Mouse (Mus musculus): ENCODE measurements around the gene Syne2. TPM values are rescaled to one million over a fixed set of nuclear protein-coding genes. Genes with fewer than 3 reads are reported as not detected.

Syne2 gene
- polyA plus RNA-seq, 1 experiment from 2014 or later: 46.2 TPM

- Histone ChIP-seq H3K4me1 (replicated peaks) (peaks cover 17% of the 10 kb centered on the region), H3K4me2 (peak overlapping the region; percentile 68), H3K4me3 (peak overlapping the region; percentile 78), H3K27ac (replicated peaks) (no peak overlapping the region), H3K9ac (peak overlapping the region; percentile 73), H3K27me3 (no peaks in the 10 kb centered on the region), H3K36me3 (no peaks in the 10 kb centered on the region), H3K9me3 (no peaks in the 10 kb centered on the region)
- WGBS: 14% methylated on average over 23 of the region's 25 CpGs
- ATAC-seq (ENCODE audit: low FRiP score, low read depth): no peak
Observed at GRCm38 (mm10) chr12:75816981-75817856, 715 bp upstream of the Syne2 start.

GRCm38 (mm10) chr12:75818453-75819434, 810 bp downstream of the Syne2 start:
- Histone ChIP-seq H3K4me1 (replicated peaks) (peaks cover 17% of the 10 kb centered on the region), H3K9ac (peak overlapping the region; percentile 73), H3K36me3 (no peaks in the 10 kb centered on the region), H3K4me3 (peak overlapping the region; percentile 78), H3K27ac (replicated peaks) (peak overlapping the region; percentile 49), H3K9me3 (no peaks in the 10 kb centered on the region), H3K27me3 (no peaks in the 10 kb centered on the region), H3K4me2 (peak overlapping the region; percentile 68)
- under 1% methylated on average over 71 of the region's 93 CpGs for WGBS
- peak; percentile 83 for ATAC-seq (ENCODE audit: low FRiP score, low read depth)

- ATAC-seq (ENCODE audit: low FRiP score, low read depth): no peak
- H3K27ac ChIP-seq (replicated peaks): no peak overlapping the region
- H3K4me1 ChIP-seq (replicated peaks): peaks cover 17% of the 10 kb centered on the region
- H3K9me3 ChIP-seq: no peaks in the 10 kb centered on the region
- peak overlapping the region; percentile 78 for H3K4me3 ChIP-seq
- no peaks in the 10 kb centered on the region for H3K27me3 ChIP-seq
- H3K36me3 ChIP-seq: no peaks in the 10 kb centered on the region
- H3K4me2 ChIP-seq: peak overlapping the region; percentile 68
- 13% methylated on average over 11 of the region's 11 CpGs for WGBS
- H3K9ac ChIP-seq: no peak overlapping the region; the same call in 1 of the 2 replicates
Observed at GRCm38 (mm10) chr12:75819481-75819880, 1.5 kb downstream of the Syne2 start.

GRCm38 (mm10) chr12:75820216-75820615, 2.3 kb downstream of the Syne2 start:
- no peaks in the 10 kb centered on the region for H3K36me3 ChIP-seq
- H3K4me1 ChIP-seq (replicated peaks): peaks cover 17% of the 10 kb centered on the region
- no peaks in the 10 kb centered on the region for H3K9me3 ChIP-seq
- H3K27ac ChIP-seq (replicated peaks): no peak overlapping the region
- no peak overlapping the region for H3K9ac ChIP-seq
- no peak for ATAC-seq (ENCODE audit: low FRiP score, low read depth)
- 78% methylated on average over 7 of the region's 7 CpGs for WGBS
- no peaks in the 10 kb centered on the region for H3K27me3 ChIP-seq
- no peak overlapping the region for H3K4me2 ChIP-seq
- no peak overlapping the region for H3K4me3 ChIP-seq

DNA sequence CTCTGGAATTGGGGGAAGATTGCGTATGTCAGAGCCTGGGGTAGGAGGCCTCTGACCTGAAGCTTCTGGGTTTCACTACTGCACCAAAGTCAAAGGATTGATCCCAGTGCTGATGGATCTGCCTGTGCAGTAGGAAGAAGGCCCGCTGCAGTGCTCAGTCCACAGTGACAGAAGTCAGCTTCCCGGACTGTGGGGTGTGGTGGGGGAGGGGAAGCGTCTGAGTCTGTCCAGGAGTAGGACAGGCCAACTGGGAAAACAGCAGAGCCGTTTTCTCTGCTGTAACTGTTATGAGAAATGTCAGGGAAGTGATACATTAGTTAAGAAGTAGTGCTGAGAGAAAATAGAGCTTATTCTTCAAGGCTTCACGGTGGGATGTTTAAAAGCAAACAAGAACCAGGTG, 4.2 kb downstream of the Syne2 start:
- no peaks in the 10 kb centered on the region for H3K27me3 ChIP-seq
- 49% methylated on average over 6 of the region's 6 CpGs for WGBS
- no peaks in the 10 kb centered on the region for H3K36me3 ChIP-seq
- no peaks in the 10 kb centered on the region for H3K9me3 ChIP-seq
- no peak overlapping the region for H3K4me3 ChIP-seq
- no peak for ATAC-seq (ENCODE audit: low FRiP score, low read depth)
- no peak overlapping the region for H3K9ac ChIP-seq
- peaks cover 15% of the 10 kb centered on the region for H3K4me1 ChIP-seq (replicated peaks)
- H3K4me2 ChIP-seq: no peak overlapping the region
- no peak overlapping the region for H3K27ac ChIP-seq (replicated peaks)

DNA sequence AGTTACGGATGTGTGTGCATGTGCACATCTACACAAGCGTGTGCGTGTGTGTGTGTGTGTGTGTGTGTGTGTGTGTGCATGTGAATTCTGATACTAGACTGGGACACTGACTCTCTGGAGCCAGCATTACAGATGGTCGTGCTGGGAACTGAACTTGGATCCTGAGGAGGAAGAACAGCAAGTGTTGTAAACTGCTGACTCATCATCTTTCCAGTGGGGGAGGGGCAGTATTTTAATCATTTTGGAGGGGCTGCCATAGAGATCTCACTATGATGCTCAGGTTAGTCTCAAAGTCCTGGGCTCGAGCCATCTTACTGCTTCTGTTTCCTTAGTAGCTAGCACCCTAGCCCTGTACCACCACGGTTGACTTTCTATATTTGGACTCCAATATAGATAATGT, 5.5 kb downstream of the Syne2 start:
- H3K4me3 ChIP-seq: no peak overlapping the region
- H3K9me3 ChIP-seq: no peaks in the 10 kb centered on the region
- H3K9ac ChIP-seq: no peak overlapping the region
- no peak for ATAC-seq (ENCODE audit: low FRiP score, low read depth)
- WGBS: 94% methylated on average over 6 of the region's 6 CpGs
- no peak overlapping the region for H3K27ac ChIP-seq (replicated peaks)
- no peak overlapping the region for H3K4me2 ChIP-seq
- no peaks in the 10 kb centered on the region for H3K27me3 ChIP-seq
- peaks cover 8% of the 10 kb centered on the region for H3K4me1 ChIP-seq (replicated peaks)
- no peaks in the 10 kb centered on the region for H3K36me3 ChIP-seq

- Histone ChIP-seq H3K4me3 (no peak overlapping the region), H3K36me3 (no peaks in the 10 kb centered on the region), H3K9me3 (no peaks in the 10 kb centered on the region), H3K27ac (replicated peaks) (no peak overlapping the region), H3K9ac (no peak overlapping the region), H3K4me2 (no peak overlapping the region), H3K27me3 (no peaks in the 10 kb centered on the region), H3K4me1 (replicated peaks) (no peaks in the 10 kb centered on the region)
- no peak for ATAC-seq (ENCODE audit: low FRiP score, low read depth)
- 90% methylated on average over 7 of the region's 7 CpGs for WGBS
Observed at GRCm38 (mm10) chr12:75825458-75825857, 7.5 kb downstream of the Syne2 start.

- H3K9ac ChIP-seq: no peak overlapping the region
- no peak overlapping the region for H3K4me3 ChIP-seq
- no peak for ATAC-seq (ENCODE audit: low FRiP score, low read depth)
- H3K4me2 ChIP-seq: no peak overlapping the region
- WGBS: 67% methylated on average over 10 of the region's 10 CpGs
- H3K9me3 ChIP-seq: no peaks in the 10 kb centered on the region
- no peaks in the 10 kb centered on the region for H3K4me1 ChIP-seq (replicated peaks)
- H3K36me3 ChIP-seq: no peaks in the 10 kb centered on the region
- H3K27ac ChIP-seq (replicated peaks): no peak overlapping the region
- H3K27me3 ChIP-seq: no peaks in the 10 kb centered on the region
Observed at GRCm38 (mm10) chr12:75826699-75827353, 8.9 kb downstream of the Syne2 start.

GRCm38 (mm10) chr12:75827751-75828150, 9.8 kb downstream of the Syne2 start:
- WGBS: 85% methylated on average over 15 of the region's 15 CpGs
- Histone ChIP-seq H3K4me1 (replicated peaks) (no peaks in the 10 kb centered on the region), H3K27me3 (no peaks in the 10 kb centered on the region), H3K4me2 (no peak overlapping the region), H3K9ac (no peak overlapping the region), H3K36me3 (no peaks in the 10 kb centered on the region), H3K27ac (replicated peaks) (no peak overlapping the region), H3K9me3 (no peaks in the 10 kb centered on the region), H3K4me3 (no peak overlapping the region)
- ATAC-seq (ENCODE audit: low FRiP score, low read depth): no peak

GRCm38 (mm10) chr12:75829616-75830015, 11.7 kb downstream of the Syne2 start:
- no peak for ATAC-seq (ENCODE audit: low FRiP score, low read depth)
- no peak overlapping the region for H3K4me3 ChIP-seq
- WGBS: 72% methylated on average over 5 of the region's 5 CpGs
- H3K36me3 ChIP-seq: no peaks in the 10 kb centered on the region
- H3K4me2 ChIP-seq: no peak overlapping the region
- 0 out of 2 replicates have a peak, but pooled peaks cover 4% of the 10 kb centered on the region for H3K4me1 ChIP-seq (replicated peaks)
- no peak overlapping the region for H3K9ac ChIP-seq
- no peaks in the 10 kb centered on the region for H3K27me3 ChIP-seq
- no peaks in the 10 kb centered on the region for H3K9me3 ChIP-seq
- H3K27ac ChIP-seq (replicated peaks): no peak overlapping the region

GRCm38 (mm10) chr12:75833149-75833959, 15.4 kb downstream of the Syne2 start:
- H3K4me1 ChIP-seq (replicated peaks): peaks cover 15% of the 10 kb centered on the region; the same call in 1 of the 2 replicates
- H3K4me3 ChIP-seq: no peak overlapping the region
- no peak overlapping the region for H3K9ac ChIP-seq
- H3K36me3 ChIP-seq: no peaks in the 10 kb centered on the region
- no peaks in the 10 kb centered on the region for H3K27me3 ChIP-seq
- no peak overlapping the region for H3K27ac ChIP-seq (replicated peaks)
- no peaks in the 10 kb centered on the region for H3K9me3 ChIP-seq
- peak; percentile 38; the same call in 1 of the 2 replicates for ATAC-seq (ENCODE audit: low FRiP score, low read depth)
- no peak overlapping the region for H3K4me2 ChIP-seq
- 65% methylated on average over 12 of the region's 12 CpGs for WGBS

Measured in hindbrain, embryonic 15.5 days (tissue).